Mouse (Mus musculus) cerebellum, postnatal 10 days (tissue): ENCODE measurements around the gene D630039A03Rik.
"Not testable (repeated sequence)": the region's sequence is repeated elsewhere in the genome, so short reads cannot be mapped to it uniquely, and the experiment has no call there.

Source experiments
- DNase-seq, 2 experiments: peaks; one replicate each; pipeline ENCODE4 v3.0.0; 2021; ENCODE audit warnings: mixed read lengths in 2 of 2

D630039A03Rik gene

GRCm38 (mm10) chr4:57924556-57925071, 8.5 kb upstream of the D630039A03Rik start:
- peak; percentile 67 to 73 for DNase-seq

DNA sequence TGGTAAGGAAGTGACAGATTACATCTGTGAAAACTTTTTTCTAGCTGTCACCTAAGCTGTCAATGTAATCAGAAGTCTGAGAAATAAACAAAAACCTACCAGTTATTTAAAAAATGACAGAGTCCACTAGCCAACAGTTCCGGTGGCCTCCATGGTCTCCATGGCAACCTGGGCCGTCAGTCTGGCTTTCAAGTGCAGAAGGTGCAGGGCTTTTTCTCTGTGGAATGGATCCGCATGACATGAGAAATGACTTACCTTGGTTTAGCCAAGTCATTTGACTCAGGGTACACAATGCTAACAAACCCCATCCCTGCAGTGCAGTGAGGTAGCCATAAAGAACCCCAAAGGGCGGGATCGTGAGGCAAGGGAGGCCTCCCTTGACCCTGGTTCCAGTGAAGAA, 6.1 kb upstream of the D630039A03Rik start:
- DNase-seq, result peak; percentile 47 to 60

GRCm38 (mm10) chr4:57920522-57920921, 4.4 kb upstream of the D630039A03Rik start:
- no peak for DNase-seq

DNA sequence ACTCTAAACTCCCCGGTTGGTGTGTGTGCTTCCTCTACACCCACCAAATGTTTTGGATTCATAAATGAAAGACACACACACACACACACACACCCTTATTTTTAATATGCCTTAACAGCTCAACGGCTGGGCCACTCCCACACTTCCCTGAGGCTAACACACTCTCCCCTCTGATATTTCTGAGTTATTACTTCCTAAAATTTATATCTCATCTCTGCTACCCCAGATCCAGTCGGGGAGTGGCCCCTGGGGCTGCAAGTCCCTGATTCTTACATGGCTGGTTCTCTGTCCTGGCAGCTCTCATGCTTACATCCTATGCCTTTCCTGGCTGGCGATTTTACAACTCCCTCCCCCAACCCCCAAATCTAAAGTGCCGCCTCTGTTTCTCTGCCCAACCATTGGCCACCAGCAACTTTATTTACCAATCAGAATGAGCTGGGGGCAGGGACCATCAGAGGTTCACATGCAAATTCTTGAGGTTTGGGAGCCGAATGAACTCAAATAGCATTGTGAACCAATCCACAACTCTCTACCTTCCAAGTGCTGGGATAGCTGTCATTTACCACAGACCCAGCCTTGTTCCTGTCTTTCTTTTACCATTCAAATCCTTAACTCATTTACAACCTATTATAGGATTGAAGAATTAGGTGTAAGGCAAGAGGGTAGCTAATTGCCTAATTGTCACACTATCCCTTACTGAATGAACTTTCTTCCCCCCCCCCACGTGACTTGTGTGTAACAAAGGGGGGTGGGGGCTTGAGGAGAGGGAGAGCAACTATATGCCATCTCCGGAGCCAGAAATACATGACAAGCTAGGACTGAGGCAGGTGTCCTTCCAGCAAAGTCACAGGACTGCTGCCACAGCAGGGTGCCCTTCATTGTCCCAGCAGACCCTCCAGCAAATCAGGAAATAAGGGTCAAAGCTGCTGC, 3.7 kb upstream of the D630039A03Rik start:
- DNase-seq, result no peak

- DNase-seq, result no peak
These were observed 614 bp upstream of the D630039A03Rik start for GRCm38 (mm10) chr4:57916711-57917110.

- DNase-seq, result peak; percentile 94 to 95
These were observed 706 bp downstream of the D630039A03Rik start for GRCm38 (mm10) chr4:57915216-57915965.

- peak; percentile 87 for DNase-seq
These were observed 1.6 kb downstream of the D630039A03Rik start for GRCm38 (mm10) chr4:57914193-57915190.

GRCm38 (mm10) chr4:57913021-57913420, 3.1 kb downstream of the D630039A03Rik start:
- DNase-seq, result no peak

DNA sequence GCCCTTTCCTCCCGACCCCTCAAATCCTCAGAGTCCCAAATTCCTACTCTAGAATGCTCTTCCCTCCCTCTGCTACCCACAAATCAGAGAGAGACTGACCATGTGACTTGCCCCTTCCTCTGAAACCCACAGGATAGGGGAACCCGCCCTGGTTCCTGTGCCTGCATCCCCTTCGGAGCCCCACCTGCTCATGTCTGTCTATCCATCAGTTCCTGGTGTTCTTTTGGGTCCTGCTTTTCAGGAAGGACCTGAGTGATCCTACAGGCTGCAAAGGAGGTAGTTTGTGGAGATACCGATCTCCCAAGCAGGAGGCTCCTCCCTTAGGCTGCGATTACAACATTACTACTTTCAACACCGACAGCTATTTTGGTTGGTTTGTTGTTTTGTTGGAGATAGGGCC, 7.2 kb downstream of the D630039A03Rik start:
- no peak for DNase-seq

DNA sequence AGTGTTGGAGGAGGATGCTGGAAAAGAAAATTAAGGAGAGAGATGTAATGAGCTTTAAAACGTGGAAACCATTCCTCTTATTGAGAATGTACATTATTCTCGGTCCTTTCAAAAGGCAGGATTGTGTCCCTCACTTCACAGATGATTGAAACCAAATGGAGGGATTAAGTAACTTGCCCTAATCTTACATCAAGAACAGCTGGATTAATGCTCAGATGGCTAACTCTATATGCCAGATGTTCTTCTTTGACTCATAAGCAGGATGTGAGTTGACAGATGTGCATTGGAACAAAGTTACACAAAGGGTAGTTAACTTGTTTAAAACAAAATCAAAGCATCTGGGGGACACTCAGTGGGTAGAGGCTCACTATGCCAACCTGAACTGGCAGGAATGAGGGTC, 9.4 kb downstream of the D630039A03Rik start:
- no peak for DNase-seq

DNA sequence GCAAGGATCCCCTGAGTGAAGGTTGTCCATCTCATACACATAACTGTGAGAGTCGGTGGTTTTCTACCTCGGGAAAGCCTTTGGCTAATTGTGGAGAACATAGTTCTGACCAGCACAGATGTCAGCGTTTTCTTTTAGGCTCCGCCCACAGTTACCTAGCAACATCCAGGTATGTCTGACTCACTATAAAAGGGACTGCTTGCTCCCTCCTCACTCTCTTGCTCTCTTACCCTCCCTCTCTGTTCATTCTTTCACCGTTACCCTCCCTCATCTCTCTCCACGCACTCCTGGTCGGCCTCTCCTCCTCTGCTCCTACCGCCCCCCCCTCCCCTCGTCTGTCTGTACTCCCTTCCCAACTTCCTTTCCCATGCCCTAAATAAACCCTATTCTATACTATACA, 11.5 kb downstream of the D630039A03Rik start:
- DNase-seq, result no peak

DNA sequence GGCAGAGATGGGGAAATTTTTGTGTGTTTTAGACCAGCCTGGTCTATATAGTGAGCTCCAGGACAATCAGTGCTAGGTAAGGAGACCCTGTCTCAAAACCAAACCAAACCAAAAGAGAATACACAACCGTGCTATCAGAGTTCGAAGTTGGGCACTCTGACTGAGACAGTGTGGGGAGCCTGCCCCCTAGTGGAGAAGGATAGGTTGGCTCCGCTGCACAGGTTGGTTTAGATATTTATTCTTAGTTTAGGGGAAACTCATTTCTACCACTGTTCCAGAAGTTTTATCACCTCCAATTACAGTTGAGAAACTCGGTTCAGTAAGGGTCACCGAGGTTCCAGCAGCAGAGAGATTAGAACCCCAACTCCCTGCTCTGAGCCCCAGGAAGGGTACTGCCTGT, 11.9 kb downstream of the D630039A03Rik start:
- peak; percentile 81 to 87 for DNase-seq

GRCm38 (mm10) chr4:57902619-57903018, 13.5 kb downstream of the D630039A03Rik start:
- no peak for DNase-seq

DNA sequence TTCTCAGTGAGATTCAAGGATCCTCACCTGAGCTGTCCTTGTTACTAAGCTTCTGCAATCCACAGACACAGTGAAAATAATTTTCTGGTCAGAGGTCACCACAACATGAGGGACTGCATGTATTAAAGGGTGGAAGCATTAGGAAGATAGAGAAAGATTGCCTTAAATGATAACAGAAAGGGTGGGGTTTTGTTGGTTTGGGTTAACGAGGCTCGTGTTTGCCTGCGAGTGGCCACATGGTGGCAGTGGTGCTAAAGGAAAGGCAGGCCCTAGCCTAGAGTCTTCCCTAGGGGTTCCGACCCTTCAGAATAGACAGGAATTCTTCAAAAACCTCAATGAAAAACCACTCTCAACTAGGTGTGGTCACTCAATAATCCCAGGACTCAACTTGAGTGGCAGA, 14.9 kb downstream of the D630039A03Rik start:
- DNase-seq, result peak; percentile 85 to 88

GRCm38 (mm10) chr4:57896631-57897030, 19.5 kb downstream of the D630039A03Rik start:
- DNase-seq, result no peak

GRCm38 (mm10) chr4:57895902-57896301, 20.2 kb downstream of the D630039A03Rik start:
- DNase-seq, result no peak

DNA sequence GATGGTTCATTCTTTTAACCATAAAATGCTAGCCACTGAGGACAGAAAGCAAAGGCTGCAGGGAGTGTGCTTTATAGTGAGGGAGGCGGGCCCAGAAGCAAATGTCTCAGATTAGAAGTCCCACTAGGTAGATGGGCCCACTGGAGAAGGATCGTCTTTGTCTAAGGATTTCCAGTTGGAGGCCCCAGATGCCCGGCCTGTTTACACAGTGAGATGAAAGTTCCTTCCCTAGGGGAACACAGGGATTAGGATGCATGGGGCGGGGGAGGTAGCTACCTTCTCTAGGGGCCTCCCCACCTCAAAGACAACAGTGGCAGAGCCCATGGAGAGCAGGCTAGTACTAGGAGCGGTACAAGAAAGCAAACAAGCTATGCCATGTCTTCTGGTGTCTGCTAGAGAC, 21.0 kb downstream of the D630039A03Rik start:
- no peak for DNase-seq

GRCm38 (mm10) chr4:57892001-57892586, 24.0 kb downstream of the D630039A03Rik start:
- DNase-seq, result no peak

GRCm38 (mm10) chr4:57889773-57890172, 26.3 kb downstream of the D630039A03Rik start:
- no peak for DNase-seq

DNA sequence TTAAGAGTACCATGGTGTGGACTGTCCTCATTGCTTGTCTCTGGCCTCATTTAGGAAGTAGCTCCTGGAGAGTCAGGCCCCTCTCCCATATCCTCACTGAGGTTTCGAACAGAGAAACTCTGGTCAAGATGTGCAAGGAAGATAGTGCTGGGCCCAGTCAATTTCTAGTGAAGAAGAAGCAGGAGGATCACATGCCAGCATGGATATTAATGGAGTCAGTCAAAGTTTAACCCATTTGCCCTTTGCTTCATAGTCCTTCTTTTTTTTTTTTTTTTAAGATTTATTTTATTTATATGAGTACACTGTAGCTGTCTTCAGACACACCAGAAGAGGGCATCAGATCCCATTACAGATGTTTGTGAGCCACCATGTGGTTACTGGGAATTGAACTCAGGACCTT, 27.1 kb downstream of the D630039A03Rik start:
- not testable (repeated sequence) for DNase-seq

DNA sequence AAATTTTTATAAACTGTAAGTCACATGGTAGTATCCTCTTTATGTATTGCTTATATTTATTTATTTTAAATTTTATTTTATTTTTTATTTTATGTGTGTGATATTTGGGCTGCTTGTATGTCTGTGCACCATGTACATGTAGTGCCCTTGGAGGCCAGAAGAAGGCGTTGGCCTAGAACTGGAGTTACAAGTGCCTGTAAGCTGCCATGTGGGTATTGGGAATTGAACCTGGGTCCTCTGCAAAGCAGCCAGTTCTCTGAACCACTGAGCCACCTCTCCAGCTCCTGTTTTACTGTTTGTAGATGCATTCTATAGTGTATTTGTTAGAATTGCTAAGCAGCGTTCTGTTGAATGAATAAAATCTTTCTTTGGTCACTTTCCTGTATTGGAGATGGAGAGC, 27.9 kb downstream of the D630039A03Rik start:
- no peak for DNase-seq

DNA sequence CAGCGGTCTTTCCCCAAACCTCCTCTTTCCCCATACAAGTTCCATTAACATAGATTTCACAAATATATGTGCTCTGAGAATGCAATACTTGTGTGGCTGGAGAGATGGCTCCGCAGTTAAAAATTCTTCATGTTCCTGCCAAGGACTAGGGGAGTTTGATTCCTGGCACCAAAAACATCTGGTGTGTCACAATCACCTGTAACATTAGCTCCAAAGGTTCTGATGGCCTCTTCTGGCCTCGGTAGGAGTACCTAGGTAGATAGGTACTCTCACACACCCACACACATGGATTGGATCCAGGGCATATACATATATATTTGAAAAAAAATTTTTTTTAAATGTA, 29.2 kb downstream of the D630039A03Rik start:
- no peak for DNase-seq
